ENCODE assay signal across 9 mouse cellular contexts in genomic region chr7:45797661-45798510, GRCm38 (mm10). TPM values are rescaled to one million over a fixed set of nuclear protein-coding genes. Genes with fewer than 3 reads are reported as not detected.
DNase-seq lines count a peak whose midpoint lies in the region; ATAC-seq lines count a peak whose summit lies in the region.
"Had no signal": no experiment of that assay in that cellular context is flagged by ENCODE, and none has a peak within 500 bp of the region (broad histone marks: within the 10 kb centered on the region; RNA-seq: fewer than 3 reads in every experiment).

No protein-coding gene starts in this region.

- peak overlapping the region; percentile 84 for H3K4me2 ChIP-seq in lung, embryonic 15.5 days
- peak overlapping the region; percentile 97 for H3K4me2 ChIP-seq in intestine, embryonic 16.5 days (ENCODE audit: low read depth, low read length)
- H3K4me2 ChIP-seq in neural tube, embryonic 11.5 days (ENCODE audit: low read depth), result peak overlapping the region; percentile 57

- no peak overlapping the region for H3K27ac ChIP-seq in lung, embryonic 15.5 days
- no peak overlapping the region for H3K27ac ChIP-seq in intestine, embryonic 16.5 days (ENCODE audit: low read length)
- no peak overlapping the region for H3K27ac ChIP-seq in neural tube, embryonic 11.5 days (ENCODE audit: low read depth, low read length)

- H3K36me3 ChIP-seq in lung, embryonic 15.5 days, result no peaks in the 10 kb centered on the region
- no peaks in the 10 kb centered on the region for H3K36me3 ChIP-seq in intestine, embryonic 16.5 days (ENCODE audit: control insufficient read depth, insufficient read depth, low read length)
- H3K36me3 ChIP-seq in neural tube, embryonic 11.5 days (ENCODE audit: control insufficient read depth, insufficient read depth, low read length), result peaks cover 10% of the 10 kb centered on the region; the same call in 1 of the 2 replicates

- DNase-seq in adrenal gland, postnatal 10 days, result peak; percentile 49
- no peak for DNase-seq in adrenal gland, adult 18-20 months (ENCODE audit: low spot score in 2 of 2)
- no peak for DNase-seq in lung, postnatal 25 days (ENCODE audit: low spot score)
- no peak for DNase-seq in neural tube, embryonic 11.5 days (ENCODE audit: low spot score)
- no peak for DNase-seq in gastrocnemius, postnatal 4 days (ENCODE audit: low spot score in 2 of 2)

- no peaks in the 10 kb centered on the region for H3K9me3 ChIP-seq in lung, embryonic 15.5 days
- H3K9me3 ChIP-seq in intestine, embryonic 16.5 days (ENCODE audit: control insufficient read depth, low read length), result no peaks in the 10 kb centered on the region
- no peaks in the 10 kb centered on the region for H3K9me3 ChIP-seq in neural tube, embryonic 11.5 days (ENCODE audit: control insufficient read depth, low read length)

- ATAC-seq in lung, embryonic 15.5 days (ENCODE audit: borderline replicate concordance, extremely low read depth, low FRiP score, low TSS enrichment), result no peak
- ATAC-seq in intestine, embryonic 16.5 days, result no peak
- no peak for ATAC-seq in neural tube, embryonic 11.5 days (ENCODE audit: insufficient read depth, low FRiP score, low TSS enrichment)
- ATAC-seq in activated CD4-positive, CD25-positive, alpha-beta regulatory T cell, adult 4 months, result no peak

- H3K4me3 ChIP-seq in lung, embryonic 15.5 days, result peak overlapping the region; percentile 48
- peak overlapping the region; percentile 59 for H3K4me3 ChIP-seq in intestine, embryonic 16.5 days (ENCODE audit: low read length)
- peak overlapping the region; percentile 32 for H3K4me3 ChIP-seq in neural tube, embryonic 11.5 days (ENCODE audit: low read depth, low read length)
- H3K4me3 ChIP-seq: myocyte had no signal

- H3K9ac ChIP-seq in lung, embryonic 15.5 days, result peak overlapping the region; percentile 44
- peak overlapping the region; percentile 66 for H3K9ac ChIP-seq in intestine, embryonic 16.5 days (ENCODE audit: low read depth, low read length)
- peak overlapping the region; percentile 50 for H3K9ac ChIP-seq in neural tube, embryonic 11.5 days (ENCODE audit: low read length)

- H3K27me3 ChIP-seq in lung, embryonic 15.5 days, result peaks cover 38% of the 10 kb centered on the region
- peaks cover 12% of the 10 kb centered on the region; the same call in 1 of the 2 replicates for H3K27me3 ChIP-seq in intestine, embryonic 16.5 days (replicated peaks; ENCODE audit: control insufficient read depth, insufficient read depth, low read length)
- peaks cover 25% of the 10 kb centered on the region for H3K27me3 ChIP-seq in neural tube, embryonic 11.5 days (ENCODE audit: control insufficient read depth, insufficient read depth, low read length)

- peaks cover 27% of the 10 kb centered on the region for H3K4me1 ChIP-seq in lung, embryonic 15.5 days
- H3K4me1 ChIP-seq in intestine, embryonic 16.5 days (ENCODE audit: control insufficient read depth, insufficient read depth, low read length), result peaks cover 33% of the 10 kb centered on the region
- H3K4me1 ChIP-seq in neural tube, embryonic 11.5 days (ENCODE audit: control insufficient read depth, insufficient read depth, low read length), result peaks cover 15% of the 10 kb centered on the region

- WGBS in lung, embryonic 15.5 days, result 2% methylated on average over 46 of the region's 60 CpGs
- WGBS in intestine, embryonic 16.5 days, result 4% methylated on average over 55 of the region's 60 CpGs
- WGBS in neural tube, embryonic 11.5 days, result under 1% methylated on average over 59 of the region's 60 CpGs

RNA-seq across cellular contexts. Expression of gene Sult2b1, which starts 13.4 kb away (rescaled TPM):
- total RNA-seq in adrenal gland, postnatal 10 days (2021), result under 1 TPM; 0.39 to 0.45 TPM
- 1 to 10 TPM in 1 of 2 experiments, under 1 TPM in 1; 0.77 to 1.1 TPM for total RNA-seq in adrenal gland, adult 18-20 months (2021)
- polyA plus RNA-seq in lung, embryonic 15.5 days (2015; fragmentation: Nextera tagmentation; extraction: Ambion mirVana), result 6.1 and 7.8 TPM in 2 replicates
- 3.9 and 4.8 TPM in 2 replicates for polyA plus RNA-seq in intestine, embryonic 16.5 days (2015; fragmentation: Nextera tagmentation; extraction: Ambion mirVana)
- 1.1 and 1.8 TPM in 2 replicates for polyA plus RNA-seq in neural tube, embryonic 11.5 days (2014; fragmentation: Nextera tagmentation; extraction: Ambion mirVana)
- total RNA-seq in gastrocnemius, postnatal 4 days (2021), result under 1 TPM in 1 of 2 experiments, not detected in 1; 0.60 TPM
- 1 to 10 TPM; 2.5 to 6.6 TPM for polyA plus RNA-seq in activated CD4-positive, CD25-positive, alpha-beta regulatory T cell, adult 4 months (2017; shearing (Covaris generic))

RNA-seq across cellular contexts. Expression of gene Lmtk3, which starts 14.3 kb away (rescaled TPM):
- 1 to 10 TPM; 4.2 to 8.3 TPM for total RNA-seq in adrenal gland, postnatal 10 days (2021)
- total RNA-seq in adrenal gland, adult 18-20 months (2021), result 1 to 10 TPM; 6.2 to 8.4 TPM
- polyA plus RNA-seq in lung, embryonic 15.5 days (2015; fragmentation: Nextera tagmentation; extraction: Ambion mirVana), result 1.1 and 1.4 TPM in 2 replicates
- polyA plus RNA-seq in intestine, embryonic 16.5 days (2015; fragmentation: Nextera tagmentation; extraction: Ambion mirVana), result 0.47 and 0.51 TPM in 2 replicates
- 3.8 and 4.3 TPM in 2 replicates for polyA plus RNA-seq in neural tube, embryonic 11.5 days (2014; fragmentation: Nextera tagmentation; extraction: Ambion mirVana)
- total RNA-seq in gastrocnemius, postnatal 4 days (2021), result under 1 TPM; 0.54 to 0.65 TPM
- polyA plus RNA-seq in activated CD4-positive, CD25-positive, alpha-beta regulatory T cell, adult 4 months (2017; shearing (Covaris generic)), result not detected

RNA-seq across cellular contexts. Expression of gene Cyth2, which starts 16.5 kb away (rescaled TPM):
- total RNA-seq in adrenal gland, postnatal 10 days (2021), result 100 to 1,000 TPM in 1 of 2 experiments, 10 to 100 TPM in 1; 88.5 to 107 TPM
- total RNA-seq in adrenal gland, adult 18-20 months (2021), result 100 to 1,000 TPM in 1 of 2 experiments, 10 to 100 TPM in 1; 92.9 to 117 TPM
- 115 and 122 TPM in 2 replicates for polyA plus RNA-seq in lung, embryonic 15.5 days (2015; fragmentation: Nextera tagmentation; extraction: Ambion mirVana)
- 77.1 and 78.2 TPM in 2 replicates for polyA plus RNA-seq in intestine, embryonic 16.5 days (2015; fragmentation: Nextera tagmentation; extraction: Ambion mirVana)
- polyA plus RNA-seq in neural tube, embryonic 11.5 days (2014; fragmentation: Nextera tagmentation; extraction: Ambion mirVana), result 223 and 239 TPM in 2 replicates
- 10 to 100 TPM; 56.1 to 61.5 TPM for total RNA-seq in gastrocnemius, postnatal 4 days (2021)
- polyA plus RNA-seq in activated CD4-positive, CD25-positive, alpha-beta regulatory T cell, adult 4 months (2017; shearing (Covaris generic)), result 10 to 100 TPM; 13.0 to 14.4 TPM

RNA-seq across cellular contexts. Expression of gene Kcnj14, which starts 26.7 kb away (rescaled TPM):
- under 1 TPM; 0.24 to 0.51 TPM for total RNA-seq in adrenal gland, postnatal 10 days (2021)
- total RNA-seq in adrenal gland, adult 18-20 months (2021), result under 1 TPM; 0.19 to 0.20 TPM
- polyA plus RNA-seq in lung, embryonic 15.5 days (2015; fragmentation: Nextera tagmentation; extraction: Ambion mirVana), result 0.79 and 0.84 TPM in 2 replicates
- polyA plus RNA-seq in intestine, embryonic 16.5 days (2015; fragmentation: Nextera tagmentation; extraction: Ambion mirVana), result 0.65 and 0.78 TPM in 2 replicates
- 0.88 and 1.4 TPM in 2 replicates for polyA plus RNA-seq in neural tube, embryonic 11.5 days (2014; fragmentation: Nextera tagmentation; extraction: Ambion mirVana)
- total RNA-seq in gastrocnemius, postnatal 4 days (2021), result under 1 TPM; 0.39 TPM
- not detected for polyA plus RNA-seq in activated CD4-positive, CD25-positive, alpha-beta regulatory T cell, adult 4 months (2017; shearing (Covaris generic))

RNA-seq across cellular contexts. Expression of gene Grwd1, which starts 32.9 kb away (rescaled TPM):
- 10 to 100 TPM; 23.7 to 27.5 TPM for total RNA-seq in adrenal gland, postnatal 10 days (2021)
- 10 to 100 TPM; 33.0 to 36.0 TPM for total RNA-seq in adrenal gland, adult 18-20 months (2021)
- 67.8 and 73.6 TPM in 2 replicates for polyA plus RNA-seq in lung, embryonic 15.5 days (2015; fragmentation: Nextera tagmentation; extraction: Ambion mirVana)
- 57.0 and 63.0 TPM in 2 replicates for polyA plus RNA-seq in intestine, embryonic 16.5 days (2015; fragmentation: Nextera tagmentation; extraction: Ambion mirVana)
- 69.8 and 76.5 TPM in 2 replicates for polyA plus RNA-seq in neural tube, embryonic 11.5 days (2014; fragmentation: Nextera tagmentation; extraction: Ambion mirVana)
- 10 to 100 TPM; 17.4 to 18.0 TPM for total RNA-seq in gastrocnemius, postnatal 4 days (2021)
- polyA plus RNA-seq in activated CD4-positive, CD25-positive, alpha-beta regulatory T cell, adult 4 months (2017; shearing (Covaris generic)), result 10 to 100 TPM; 16.1 to 25.3 TPM
